Mouse (Mus musculus): ENCODE measurements around the gene Cd5l.

Gene Cd5l

GRCm38 (mm10) chr3:87408171-87408570 is 50.5 kb downstream of the Cd5l start:
- no peak for DNase-seq (ENCODE audit: low read depth, low spot score)

GRCm38 (mm10) chr3:87409196-87409935 is 51.7 kb downstream of the Cd5l start:
- no peak for DNase-seq (ENCODE audit: low read depth, low spot score)

- DNase-seq (ENCODE audit: low read depth, low spot score), result no peak
These were observed 52.9 kb downstream of the Cd5l start for GRCm38 (mm10) chr3:87410605-87411004.

- no peak for DNase-seq (ENCODE audit: low read depth, low spot score)
These were observed 53.5 kb downstream of the Cd5l start for GRCm38 (mm10) chr3:87411150-87411549.

- DNase-seq (ENCODE audit: low read depth, low spot score), result no peak
These were observed 63.0 kb downstream of the Cd5l start for GRCm38 (mm10) chr3:87420645-87421044.

All from brain, embryonic 18.5 days (tissue).